Mouse (Mus musculus) myocyte (in vitro differentiated cells): Measurements from ENCODE around the gene Scrt2.

ENCODE experiments used
- CEBPB ChIP-seq: IDR thresholded peaks from 2 replicates; pipeline ENCODE4 v1.6.1; 2011; ENCODE audit warnings: mild to moderate bottlenecking, moderate library complexity; ENCODE audit not compliant: poor library complexity, insufficient read depth, severe bottlenecking
- MAX ChIP-seq: IDR thresholded peaks from one replicate; pipeline ENCODE4 v1.6.1; 2011; ENCODE audit warnings: low read depth, mild to moderate bottlenecking, control low read depth
- MYOD1 ChIP-seq, 3 experiments: IDR thresholded peaks; one replicate each; pipeline ENCODE4 v1.6.1; 2011; ENCODE audit warnings: control low read depth in 2 of 3, low read depth in 2 of 3, mild to moderate bottlenecking in 2 of 3, moderate library complexity in 1 of 3; ENCODE audit not compliant: insufficient read length in 2 of 3, control insufficient read depth in 1 of 3
- MYOG ChIP-seq, 3 experiments: IDR thresholded peaks; one replicate each; pipeline ENCODE4 v1.6.1; 2011; ENCODE audit warnings: control low read depth in 2 of 3, low read depth in 2 of 3, mild to moderate bottlenecking in 2 of 3; ENCODE audit not compliant: insufficient read length in 2 of 3, control insufficient read depth in 1 of 3, insufficient read depth in 1 of 3
- POLR2A ChIP-seq: IDR thresholded peaks from one replicate; pipeline ENCODE4 v1.6.1; 2011; ENCODE audit warnings: low read depth, mild to moderate bottlenecking, control low read depth, moderate library complexity; ENCODE audit not compliant: insufficient read length
- POLR2AphosphoS2 ChIP-seq: IDR thresholded peaks from one replicate; pipeline ENCODE4 v1.6.1; 2011; ENCODE audit warnings: low read depth, control low read depth; ENCODE audit not compliant: insufficient read length
- TCF12 ChIP-seq: IDR thresholded peaks from one replicate; pipeline ENCODE4 v1.6.1; 2011; ENCODE audit warnings: mild to moderate bottlenecking, control low read depth; ENCODE audit not compliant: poor library complexity, insufficient read depth, severe bottlenecking
- TCF3 ChIP-seq: IDR thresholded peaks from one replicate; pipeline ENCODE4 v1.6.1; 2011; ENCODE audit warnings: low read depth, control low read depth; ENCODE audit not compliant: insufficient read length
- USF1 ChIP-seq: IDR thresholded peaks from one replicate; pipeline ENCODE4 v1.6.1; 2011; ENCODE audit warnings: low read depth, mild to moderate bottlenecking, control low read depth, moderate library complexity

GRCm38 (mm10) chr2:152142046-152142445 is 60.7 kb downstream of the Scrt2 start:
- TF ChIP-seq USF1 (no peak), POLR2A (no peak), CEBPB (no peak), TCF3 (no peak), MAX (no peak), MYOD1 (IDR thresholded peaks at IDR 0.05; ENCODE audit: control insufficient read depth in 1 of 3, insufficient read length in 2 of 3, low read depth in 2 of 3) (no peak), TCF12 (no peak), POLR2AphosphoS2 (no peak), MYOG (IDR thresholded peaks at IDR 0.05; ENCODE audit: control insufficient read depth in 1 of 3, insufficient read depth in 1 of 3, insufficient read length in 2 of 3, low read depth in 2 of 3) (no peak)
